Mouse (Mus musculus) CD4-positive, CD25-positive, alpha-beta regulatory T cell, adult 2 months (primary cell): ENCODE measurements around the gene Clybl.

Source experiments
- DNase-seq: peaks from one replicate; pipeline ENCODE4 v3.0.0-alpha.2; 2012; ENCODE audit warnings: low read depth, low spot score

The Clybl gene

DNA sequence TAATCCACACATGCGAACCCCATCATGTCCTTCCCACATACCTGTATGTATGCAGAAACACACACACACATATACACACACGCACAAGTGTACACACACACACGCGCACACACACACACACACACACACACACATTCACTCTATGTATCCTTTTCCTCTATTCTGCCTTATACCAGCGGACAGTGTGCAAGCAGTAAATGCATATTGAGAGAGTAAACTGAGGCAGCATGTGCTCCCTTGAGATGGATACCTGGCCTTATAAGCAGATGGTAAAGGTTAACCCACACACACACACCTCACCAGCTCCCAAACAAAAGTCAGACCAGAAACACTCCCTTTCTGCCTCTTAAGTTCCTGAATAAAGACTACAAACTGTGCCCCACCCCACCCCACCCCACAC lies 204.3 kb downstream of the Clybl start:
- no peak for DNase-seq

DNA sequence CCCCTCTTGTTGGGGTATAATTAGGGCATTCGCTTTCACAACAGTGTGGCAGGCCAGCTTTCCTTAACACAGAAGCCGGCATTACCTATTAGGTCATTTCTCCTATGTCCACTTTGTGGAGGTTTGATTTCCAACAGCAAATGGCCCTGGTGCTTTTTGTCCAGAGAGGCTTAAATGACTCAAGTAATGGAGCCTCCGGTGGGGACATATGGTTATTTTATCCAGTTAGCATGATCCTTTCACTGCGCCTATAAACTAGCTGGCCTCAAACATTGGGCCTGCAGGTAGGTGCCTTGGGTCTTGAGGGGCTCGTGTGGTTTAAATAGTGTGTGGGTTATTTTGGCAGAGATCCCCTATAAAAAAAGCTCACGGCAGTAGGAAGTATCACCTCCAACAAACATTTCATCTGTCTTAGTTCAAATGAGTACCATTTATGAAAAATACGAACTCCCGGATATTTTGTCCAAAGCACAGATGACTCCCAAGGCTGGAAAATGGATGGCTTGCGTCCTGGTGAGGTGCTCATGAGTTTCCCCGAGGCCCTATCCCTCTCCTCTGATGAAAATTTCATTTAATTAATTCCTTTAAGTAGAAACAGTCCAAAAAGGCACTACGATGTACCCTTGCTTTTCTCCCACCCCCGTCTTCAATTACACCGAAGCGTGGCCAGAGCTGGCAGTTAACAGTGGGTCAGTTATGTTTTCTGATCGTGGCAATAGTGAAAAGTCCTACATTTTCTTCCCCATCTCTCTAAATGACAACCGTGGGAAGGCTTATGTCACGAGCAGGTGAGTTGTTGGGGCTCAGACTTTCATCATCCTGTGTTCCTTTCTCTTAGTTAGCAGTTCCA lies 205.0 kb downstream of the Clybl start:
- no peak for DNase-seq

DNA sequence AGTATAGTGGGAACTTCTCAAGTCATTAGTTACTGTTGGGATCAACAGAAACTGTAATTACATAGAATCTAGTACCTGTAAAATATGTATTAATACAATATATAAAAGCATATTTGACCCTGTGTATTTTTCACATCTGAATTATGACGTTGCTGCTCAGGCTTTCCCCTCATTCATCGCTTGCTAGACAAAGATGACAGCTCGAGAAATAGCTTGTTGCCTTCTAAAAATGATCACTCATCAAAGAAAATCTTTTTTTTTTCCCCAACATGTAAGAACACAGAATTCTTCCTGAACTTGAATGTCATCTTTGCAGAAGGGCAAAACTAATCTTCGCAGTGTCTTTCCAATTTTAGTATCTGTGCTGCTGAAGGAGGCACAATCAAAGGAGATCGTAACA lies 206.3 kb downstream of the Clybl start:
- no peak for DNase-seq

DNA sequence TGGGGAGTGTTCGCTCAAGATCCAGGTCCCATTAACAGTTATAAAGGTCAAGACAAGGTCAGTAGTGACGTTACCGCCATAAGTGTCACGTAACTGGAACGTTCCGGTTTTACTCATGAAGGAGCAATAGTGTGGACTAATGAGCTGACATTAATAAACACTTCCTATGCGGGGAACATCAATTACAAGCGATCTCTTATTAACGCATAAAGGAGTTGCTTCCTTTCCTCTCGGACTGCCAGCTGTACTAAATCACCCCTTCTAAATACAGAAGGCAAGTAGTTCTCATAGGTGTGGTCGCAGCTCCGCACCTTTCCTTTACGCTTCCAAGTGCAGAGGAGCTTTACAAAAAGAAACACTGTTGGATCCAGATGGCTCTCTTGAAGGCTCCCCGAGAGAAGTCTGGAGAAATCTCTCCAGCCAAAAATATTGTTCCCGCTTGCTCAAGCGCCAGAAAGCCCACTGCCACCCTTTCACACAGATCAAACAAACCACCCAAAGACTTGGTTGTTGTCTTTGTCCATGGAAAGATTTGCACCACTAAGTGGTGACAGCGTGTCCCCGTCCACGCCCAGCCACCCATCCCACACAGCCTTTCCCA lies 207.0 kb downstream of the Clybl start:
- DNase-seq = no peak

DNA sequence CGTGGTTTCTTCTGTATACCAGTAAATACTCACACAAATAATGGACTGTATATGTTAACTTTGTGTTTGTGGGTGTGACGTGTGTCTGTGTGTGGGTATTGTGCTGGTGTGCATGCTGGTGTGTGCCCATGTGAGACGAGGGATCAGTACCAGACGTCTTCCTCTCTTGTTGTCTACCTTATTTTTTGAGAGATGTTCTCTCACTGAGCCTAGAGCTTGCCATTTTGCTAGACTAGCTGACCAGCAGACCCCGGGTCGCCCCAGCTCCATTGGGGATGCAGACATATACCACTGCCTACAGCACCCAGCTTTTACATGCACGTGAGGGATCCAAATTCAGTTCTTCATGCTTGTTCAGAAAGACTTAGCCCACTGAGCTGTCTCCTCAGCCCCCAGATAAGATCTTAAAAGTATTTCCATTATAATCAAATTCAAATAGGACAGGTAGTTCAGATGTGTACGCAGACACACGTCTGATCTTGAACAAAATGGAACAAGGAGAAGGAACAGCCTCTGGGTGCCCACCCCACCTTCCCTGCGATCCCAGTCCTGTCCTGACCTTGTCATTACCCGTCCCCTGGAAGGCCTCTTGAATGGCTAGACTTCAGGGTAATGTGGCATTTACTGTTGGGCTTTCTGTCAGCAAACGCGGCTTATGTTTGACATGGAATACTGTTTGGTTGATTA lies 208.3 kb downstream of the Clybl start:
- DNase-seq = no peak

DNA sequence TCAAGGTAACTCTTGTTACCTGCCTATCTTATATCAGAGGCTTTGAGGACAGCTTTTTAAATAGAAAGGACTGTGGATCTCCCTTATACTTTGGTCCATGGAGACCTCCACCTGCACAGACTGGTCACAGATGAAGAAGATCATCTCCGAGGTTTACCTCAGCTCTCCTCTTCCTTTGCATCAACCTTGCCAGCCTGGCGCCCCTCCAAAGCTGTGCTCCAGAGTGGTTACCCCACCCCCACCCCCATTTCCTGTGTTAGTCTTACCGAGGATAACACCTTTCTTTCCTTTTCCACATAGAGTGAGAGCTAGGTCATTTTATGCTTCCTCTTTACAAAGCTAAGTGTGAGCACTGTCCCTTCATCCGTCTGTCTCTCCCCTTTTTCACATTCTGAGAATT lies 209.4 kb downstream of the Clybl start:
- DNase-seq = peak; percentile 3

DNA sequence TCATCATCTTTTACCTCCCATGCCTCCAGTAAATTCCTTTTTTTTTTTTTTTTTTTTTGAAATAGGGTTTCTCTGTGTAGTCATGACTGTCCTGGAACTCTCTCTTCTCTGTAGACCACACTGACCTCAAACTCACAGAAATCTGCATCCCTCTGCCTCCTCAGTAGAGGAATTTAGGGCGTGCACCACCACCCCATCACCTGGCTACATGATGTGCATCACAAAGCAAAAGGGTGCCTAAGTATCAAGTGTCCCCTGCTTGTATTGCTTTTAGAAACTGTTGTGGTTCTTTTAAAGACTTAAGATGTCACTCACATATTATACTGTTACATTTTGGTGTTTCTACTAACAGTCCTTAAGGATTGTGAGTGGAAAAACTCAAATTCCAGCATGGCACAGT lies 211.6 kb downstream of the Clybl start:
- DNase-seq = no peak

DNA sequence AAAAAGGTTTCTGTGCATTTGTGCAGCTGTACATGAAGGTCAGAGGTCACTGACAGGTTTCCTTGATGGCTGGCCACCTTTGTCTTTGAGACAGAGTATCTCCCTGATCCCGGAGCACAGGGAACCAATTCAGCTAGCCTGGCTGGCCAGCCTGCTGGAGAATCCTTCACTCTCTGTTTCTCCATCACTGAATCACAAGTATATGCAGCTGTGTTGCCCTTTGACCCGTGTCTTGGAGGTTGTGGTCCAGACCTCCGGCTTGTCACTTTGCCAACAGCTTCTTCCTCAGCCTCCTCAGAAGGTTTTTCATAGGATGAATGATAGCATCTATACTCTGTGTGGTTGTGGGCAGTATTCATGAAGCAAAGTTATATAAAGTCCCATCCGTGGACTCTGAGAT lies 217.2 kb downstream of the Clybl start:
- no peak for DNase-seq

DNA sequence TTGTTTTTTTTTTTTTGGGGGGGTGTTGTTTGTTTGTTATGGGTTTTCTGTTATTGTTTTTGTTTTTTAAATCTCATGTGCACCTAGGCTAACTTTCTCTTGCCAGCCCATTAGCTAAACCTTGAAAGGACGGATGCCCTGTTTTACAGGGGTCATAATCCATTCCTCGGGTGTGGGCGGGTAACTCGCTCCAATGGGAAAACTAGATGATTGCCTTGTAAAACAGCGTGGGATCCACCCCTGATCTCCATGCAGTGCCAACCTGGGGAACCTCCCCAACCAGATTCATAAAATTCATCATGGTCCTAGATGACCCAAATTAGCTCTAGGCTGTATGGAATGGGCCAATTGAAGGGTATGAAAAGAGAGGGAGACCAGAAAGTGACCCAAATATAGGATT lies 218.4 kb downstream of the Clybl start:
- no peak for DNase-seq

DNA sequence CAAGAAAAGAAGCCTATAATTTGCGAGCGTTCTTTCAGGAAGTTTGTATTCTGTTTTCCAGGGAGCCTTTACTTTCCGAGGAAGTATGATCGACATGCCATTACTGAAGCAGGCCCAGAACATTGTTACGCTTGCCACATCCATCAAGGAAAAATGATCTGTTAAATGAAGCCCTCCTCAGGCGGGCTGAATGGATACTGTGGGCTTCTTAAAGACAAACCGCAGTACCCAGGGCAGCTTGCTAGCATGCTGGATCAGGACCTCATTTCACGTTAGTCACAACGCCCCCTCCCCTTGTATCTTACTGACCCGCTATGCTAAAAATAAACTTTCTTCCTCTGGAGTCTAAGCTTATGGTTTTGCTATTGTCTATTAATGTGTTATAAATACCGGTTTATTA lies 220.4 kb downstream of the Clybl start:
- no peak for DNase-seq

DNA sequence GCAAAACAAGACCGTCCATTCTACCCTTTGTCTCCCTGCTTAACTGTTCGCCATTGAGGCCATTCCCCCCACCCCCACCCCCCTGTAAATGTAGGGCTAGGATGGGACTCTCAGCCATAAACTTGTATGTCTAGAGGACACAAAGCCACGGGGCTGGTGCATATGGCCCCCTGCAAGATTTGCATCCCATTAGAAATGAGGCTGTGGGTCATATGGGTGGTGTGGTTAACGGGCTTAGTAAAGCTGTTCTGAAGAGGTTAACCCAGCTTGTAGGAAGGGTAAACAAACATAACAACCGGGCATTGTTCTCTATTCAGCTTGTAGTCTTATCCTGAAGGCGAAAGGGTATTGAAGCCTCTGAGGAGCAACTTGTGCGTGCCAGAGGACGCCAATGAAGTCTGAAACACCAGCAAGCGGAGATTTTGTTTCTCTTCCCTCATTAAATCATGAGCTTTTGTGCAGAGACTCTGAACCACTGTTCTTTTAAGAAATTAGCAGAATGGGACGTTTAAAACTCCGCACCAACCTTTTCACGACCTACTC lies 221.3 kb downstream of the Clybl start:
- no peak for DNase-seq

DNA sequence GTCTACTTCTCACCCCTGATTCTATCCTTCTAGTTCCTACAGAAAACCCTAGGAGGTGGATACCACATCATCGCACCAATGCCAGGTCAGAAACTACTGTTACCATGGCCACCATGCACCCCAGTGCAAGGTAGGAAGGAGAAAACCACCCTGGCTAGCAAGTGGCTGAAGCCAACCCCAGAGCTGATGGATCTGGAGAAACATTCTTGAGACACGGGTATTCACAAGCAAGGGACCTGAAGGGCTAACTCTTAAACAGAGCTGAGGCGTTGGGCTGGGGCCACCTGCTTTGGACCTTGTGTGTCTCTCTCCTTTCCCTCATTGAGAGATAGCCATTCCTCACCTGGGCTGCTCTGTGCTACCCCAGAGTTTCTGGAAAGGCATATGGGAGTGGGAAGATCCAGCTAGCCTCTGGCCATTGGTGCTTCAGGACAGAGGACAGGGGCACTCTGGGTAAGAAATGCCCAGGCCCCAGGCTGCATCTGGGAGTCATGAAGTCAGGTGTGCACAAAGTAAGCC lies 222.0 kb downstream of the Clybl start:
- no peak for DNase-seq

DNA sequence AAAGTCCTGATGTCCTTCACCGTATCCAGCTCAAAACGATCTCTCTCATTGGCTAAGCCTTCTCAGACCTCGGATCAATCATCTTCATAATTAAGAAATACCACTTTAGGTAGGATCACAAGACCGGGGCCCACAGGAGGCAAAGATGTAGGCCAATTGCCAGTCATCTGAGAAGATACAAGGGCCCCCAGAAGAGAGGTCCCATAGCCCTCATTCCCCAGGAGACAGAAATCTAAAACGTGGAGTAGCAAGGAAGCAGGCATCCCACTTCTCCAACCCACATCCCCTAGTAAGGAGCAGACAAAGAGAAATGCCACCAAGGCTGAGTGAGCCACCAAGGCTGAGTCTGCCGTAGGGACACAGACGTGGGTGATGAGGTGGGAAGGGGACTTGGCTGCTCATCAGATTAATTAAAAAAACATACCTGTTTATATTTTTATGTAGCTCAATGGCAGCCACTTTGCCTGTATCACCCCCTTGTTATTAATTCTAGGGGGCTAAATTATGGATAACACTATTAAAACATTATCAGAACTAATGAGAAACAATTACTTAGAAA lies 223.2 kb downstream of the Clybl start:
- no peak for DNase-seq

DNA sequence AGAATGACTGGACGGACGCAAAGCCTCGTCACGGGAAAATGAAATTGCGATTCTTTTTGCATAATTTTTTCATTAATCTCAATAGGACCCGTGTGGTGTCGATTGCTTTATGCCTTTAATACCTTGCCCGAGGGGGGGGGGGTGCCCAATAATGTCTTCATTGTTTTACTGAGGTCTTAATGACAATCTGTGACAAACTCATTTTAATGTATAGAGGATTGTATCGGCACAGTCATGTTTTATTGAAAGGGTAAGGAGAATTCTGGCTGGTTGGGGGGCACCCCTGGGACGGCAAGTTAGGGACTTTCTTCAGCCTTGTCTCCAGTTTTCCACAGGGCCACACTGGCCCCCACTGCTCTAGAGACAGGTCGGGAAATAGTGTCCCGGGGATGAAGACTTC lies 223.7 kb downstream of the Clybl start:
- DNase-seq = no peak

DNA sequence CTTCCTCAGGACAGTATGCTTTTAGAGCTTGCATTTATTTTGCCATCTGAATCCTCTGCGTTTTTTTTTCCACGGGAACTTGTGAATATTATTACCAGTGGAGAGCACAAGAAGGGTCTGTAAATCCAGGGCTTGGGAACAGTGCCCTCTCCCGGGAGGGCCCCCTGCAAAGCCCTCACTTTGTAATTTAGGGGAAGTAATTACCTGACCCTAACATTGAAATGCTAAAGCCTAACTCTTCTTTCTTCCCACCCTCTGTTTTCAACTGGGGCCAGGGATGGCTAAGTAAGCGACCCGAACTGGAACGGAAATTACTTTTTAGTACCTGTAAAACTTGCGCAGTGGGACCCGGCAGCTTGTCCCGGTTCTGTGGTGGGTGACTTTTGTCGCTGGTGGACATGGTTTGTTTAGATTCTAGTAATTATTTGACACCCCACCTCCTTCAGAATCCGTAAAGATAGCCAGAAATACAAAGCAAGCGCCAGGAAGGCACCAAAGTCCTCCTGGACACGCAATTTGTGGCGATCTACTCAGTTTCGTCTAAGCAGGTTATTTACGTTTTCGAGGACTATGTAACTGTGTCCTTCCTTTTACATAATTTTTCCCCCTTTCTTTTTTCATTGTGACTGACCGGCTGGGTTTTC lies 224.5 kb downstream of the Clybl start:
- no peak for DNase-seq

DNA sequence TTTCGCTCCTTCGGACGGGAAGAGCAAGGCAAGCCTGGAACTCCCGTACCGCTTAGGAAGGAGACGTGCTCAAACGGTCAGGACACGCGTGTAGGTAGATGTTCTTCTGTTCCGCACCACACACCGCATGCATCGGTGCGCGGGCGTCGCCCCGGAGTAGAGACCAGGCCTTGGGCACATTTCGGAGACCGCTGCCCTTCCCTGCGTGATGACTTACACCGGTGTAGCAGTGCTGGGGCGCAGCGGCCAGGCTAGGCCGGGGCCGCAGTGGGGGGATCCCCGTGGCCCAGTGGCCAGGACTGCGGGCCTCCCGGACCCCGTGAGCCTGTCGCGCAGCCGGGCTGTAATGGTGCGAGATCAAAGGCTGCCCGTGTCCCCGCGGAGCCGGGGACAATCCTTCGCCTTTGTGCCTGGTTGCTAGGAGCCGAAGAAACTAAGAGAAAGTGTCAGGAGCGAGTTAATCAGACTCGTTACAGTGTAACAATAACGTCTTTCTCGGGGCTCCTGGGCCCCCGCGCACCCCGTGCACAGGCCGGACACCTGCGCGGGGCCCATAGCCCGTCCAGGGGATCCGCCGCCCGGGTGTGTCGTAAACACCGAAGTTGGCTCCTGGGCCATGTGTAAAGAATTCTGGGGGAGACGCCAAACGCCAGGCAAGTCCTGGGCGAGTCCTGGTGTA lies 225.2 kb downstream of the Clybl start:
- DNase-seq = no peak

DNA sequence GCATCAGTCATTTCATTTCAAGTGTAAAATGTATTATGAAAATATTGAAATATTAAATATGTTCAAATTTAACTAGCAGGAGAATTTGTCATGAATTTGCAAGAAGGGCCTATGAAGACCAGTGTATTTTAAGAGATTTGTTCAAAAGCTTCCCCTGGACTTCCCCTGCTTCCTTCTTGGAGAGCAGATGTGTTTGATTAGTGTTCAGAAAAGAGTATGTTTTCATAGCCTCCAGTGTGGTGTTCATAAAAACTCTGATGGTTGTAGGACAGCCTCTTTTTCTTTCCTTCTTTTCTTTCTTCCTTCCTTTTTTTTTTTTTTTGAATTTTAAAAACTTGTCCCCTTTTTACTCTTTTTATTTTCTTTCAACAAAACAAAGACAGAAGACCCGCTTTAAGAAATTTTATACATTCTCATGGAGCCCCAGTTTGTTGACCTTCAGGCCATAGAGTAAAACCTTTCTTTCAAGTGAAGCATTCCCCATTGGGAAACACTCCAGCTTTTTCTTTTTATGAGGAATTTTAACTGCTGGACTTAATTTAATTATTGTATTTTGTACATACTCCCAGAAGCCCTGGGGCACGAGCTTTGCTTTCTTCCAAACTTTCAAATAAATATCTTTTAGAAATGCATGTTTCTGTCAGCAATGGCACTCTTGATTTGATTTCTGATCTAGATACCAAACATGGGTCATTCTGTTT lies 231.5 kb downstream of the Clybl start:
- no peak for DNase-seq

DNA sequence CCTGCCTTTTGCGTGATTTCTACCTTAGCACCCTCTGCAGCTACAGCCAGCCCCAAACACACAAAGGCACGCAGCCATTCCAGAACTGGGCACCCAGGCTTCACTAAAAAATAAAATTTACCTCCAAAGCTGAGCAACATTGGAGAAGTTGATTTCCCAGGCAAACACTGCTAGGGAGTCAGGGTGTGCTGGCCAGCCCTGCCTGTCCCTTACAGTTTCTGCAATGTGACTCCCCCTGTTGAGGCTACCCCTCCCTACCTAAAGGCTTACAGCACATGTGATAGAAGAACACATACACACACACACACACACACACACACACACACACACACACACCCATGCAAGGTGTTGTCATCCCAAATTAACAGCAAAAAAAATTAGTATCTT lies 232.0 kb downstream of the Clybl start:
- no peak for DNase-seq

DNA sequence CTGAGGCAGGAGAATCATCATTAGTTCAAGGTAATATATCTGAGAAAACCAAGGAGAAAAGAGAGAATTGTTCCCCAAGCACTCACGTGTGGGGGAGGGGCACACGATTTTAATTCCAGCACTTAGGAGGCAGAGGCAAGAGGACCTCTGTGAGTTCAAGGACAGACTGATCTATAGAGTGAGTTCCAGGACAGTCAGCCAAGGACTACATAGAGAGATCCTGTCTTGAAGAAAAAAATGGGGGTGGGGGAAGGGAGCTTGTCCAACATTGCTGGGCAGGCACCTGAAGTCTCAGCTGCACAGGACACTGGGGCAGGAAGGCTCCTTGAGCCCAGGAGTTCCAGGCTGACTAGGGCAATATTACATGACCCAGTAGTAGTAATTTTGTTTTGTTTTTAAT lies 233.3 kb downstream of the Clybl start:
- DNase-seq = no peak

DNA sequence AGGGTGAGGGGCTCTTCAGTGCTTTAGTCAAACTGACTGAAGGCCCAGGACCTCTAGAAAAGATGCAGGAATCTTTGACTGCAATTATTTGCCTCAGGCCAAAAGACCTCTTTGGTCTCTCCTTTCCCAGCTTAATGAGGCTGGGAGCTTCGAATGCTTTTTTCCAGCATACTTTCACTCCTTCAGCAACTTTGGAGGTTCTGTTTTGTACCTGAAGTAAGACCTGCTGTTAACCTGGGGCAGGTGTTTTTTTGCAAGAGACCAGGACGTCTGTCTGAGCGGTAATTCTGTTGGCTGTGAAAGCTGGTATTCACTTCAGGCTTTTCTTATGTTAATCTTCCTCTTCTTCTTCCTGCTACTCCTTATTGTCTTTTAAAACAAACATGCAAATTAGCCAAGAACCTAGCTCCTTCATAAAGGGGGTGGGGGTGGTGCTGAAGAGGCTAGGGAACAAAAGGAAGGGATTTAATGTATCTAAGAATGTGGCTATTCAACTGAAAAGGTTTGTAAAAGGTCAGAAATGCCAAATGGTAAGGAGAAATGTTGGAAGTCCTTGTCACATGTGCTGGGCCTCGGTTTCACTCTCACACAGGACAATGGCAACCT lies 234.8 kb downstream of the Clybl start:
- DNase-seq = no peak
